Mouse (Mus musculus) spleen, adult 2 months (tissue): ENCODE results near the gene Fkrp. TPM values are rescaled to one million over a fixed set of nuclear protein-coding genes. Genes with fewer than 3 reads are reported as not detected.
A peak's percentile ranks its signal among the peaks of the same experiment; 100 is the strongest.

Source experiments
- DNase-seq, 2 experiments: peaks; one replicate each; pipeline versions ENCODE4 v3.0.0 to v3.0.0-alpha.2; 2012 to 2021; ENCODE audit warnings: low spot score in 2 of 2, low read depth in 1 of 2
- H3K27ac ChIP-seq: fragments of 200-500 bp; 2 replicates; pipeline ENCODE4 v1.5.1; 2012; ENCODE audit warnings: low read length, inconsistent platforms; ENCODE audit not compliant: insufficient read depth
- H3K27me3 ChIP-seq: fragments of 200-500 bp; 2 replicates; pipeline ENCODE4 v1.6.1; 2012; ENCODE audit warnings: mild to moderate bottlenecking, moderate library complexity, low read length, inconsistent platforms; ENCODE audit not compliant: control insufficient read depth, insufficient read depth
- H3K36me3 ChIP-seq: fragments of 200-500 bp; 2 replicates; pipeline ENCODE4 v1.6.1; 2012; ENCODE audit warnings: mild to moderate bottlenecking, low read length, inconsistent platforms; ENCODE audit not compliant: control insufficient read depth, insufficient read depth
- H3K4me1 ChIP-seq: fragments of 200-500 bp; 2 replicates; pipeline ENCODE4 v1.6.1; 2011; ENCODE audit warnings: inconsistent platforms; ENCODE audit not compliant: control insufficient read depth, insufficient read depth, insufficient read length
- H3K4me3 ChIP-seq: fragments of 200-500 bp; 2 replicates; pipeline ENCODE4 v1.5.1; 2011; ENCODE audit warnings: mild to moderate bottlenecking, inconsistent platforms; ENCODE audit not compliant: insufficient read depth, insufficient read length; ENCODE audit errors: extremely low read depth
- CTCF ChIP-seq: fragments of 200-500 bp; IDR thresholded peaks from 2 replicates; pipeline ENCODE4 v1.5.1; 2011; ENCODE audit warnings: mild to moderate bottlenecking, inconsistent platforms; ENCODE audit not compliant: insufficient read depth, insufficient read length, insufficient replicate concordance; ENCODE audit errors: extremely low read depth
- POLR2A ChIP-seq: fragments of 200-500 bp; IDR thresholded peaks from 2 replicates; pipeline ENCODE4 v1.6.1; 2011; ENCODE audit warnings: low read depth, low read length, inconsistent platforms
- WGBS: fragments of 180-500 bp; shearing (Covaris S2); methylation state at CpG from one replicate; pipeline ENCODE4 v1.1.7; 2018; 5-methylcytosine and 5-hydroxymethylcytosine counted together
- polyA plus RNA-seq: library from polyadenylated mRNA; depleted of rRNA; stranded (reverse); fragments of >200 nt; gene quantifications from 2 replicates; pipeline ENCODE4 v1.2.3, GENCODE M21; 2012; rRNA removed

Gene Fkrp
- polyA plus RNA-seq, 1 experiment = 28.6 TPM

DNA sequence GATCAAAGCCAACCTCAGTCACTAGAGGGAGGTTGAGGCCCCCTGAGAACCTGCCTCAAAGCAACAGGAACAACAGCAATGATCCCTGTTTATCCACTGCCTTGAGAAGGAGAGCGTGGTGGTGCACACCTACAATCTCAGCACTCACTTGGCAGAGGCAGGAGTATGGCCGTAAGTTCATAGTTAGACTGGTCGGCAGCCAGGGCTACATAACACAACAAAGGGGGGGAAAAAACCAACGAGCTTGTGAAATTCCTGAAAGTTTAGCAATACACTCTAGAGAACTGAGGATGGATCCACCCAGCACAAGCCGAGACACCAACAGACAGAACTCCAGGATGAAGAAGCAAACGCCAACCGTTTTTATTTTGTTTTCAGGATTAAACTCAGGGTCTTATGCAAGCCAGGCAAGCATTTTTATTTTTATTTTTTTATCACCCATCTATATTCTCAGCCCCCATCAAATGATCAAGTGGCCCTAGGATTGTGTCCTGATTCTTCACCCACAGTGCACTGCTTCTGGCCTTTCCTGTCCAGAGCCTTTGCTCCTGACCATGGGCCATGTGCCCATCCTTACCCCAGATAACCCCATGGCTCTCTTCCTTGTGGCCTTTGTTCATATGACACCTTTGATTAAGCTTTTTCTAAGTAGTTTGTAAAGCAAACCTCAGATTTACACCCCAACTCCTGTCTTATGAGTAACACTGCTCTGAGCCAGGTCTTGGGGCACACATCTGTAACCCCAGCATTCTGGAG lies 52.9 kb downstream of the Fkrp start:
- Histone ChIP-seq H3K27me3 (no peaks in the 10 kb centered on the region), H3K4me1 (peaks cover 7% of the 10 kb centered on the region; the same call in 1 of the 2 replicates), H3K36me3 (no peaks in the 10 kb centered on the region), H3K27ac (no peak overlapping the region), H3K4me3 (no peak overlapping the region)
- 82% methylated on average over 7 of the region's 7 CpGs for WGBS
- DNase-seq = no peak
- TF ChIP-seq POLR2A (no peak), CTCF (no peak)

DNA sequence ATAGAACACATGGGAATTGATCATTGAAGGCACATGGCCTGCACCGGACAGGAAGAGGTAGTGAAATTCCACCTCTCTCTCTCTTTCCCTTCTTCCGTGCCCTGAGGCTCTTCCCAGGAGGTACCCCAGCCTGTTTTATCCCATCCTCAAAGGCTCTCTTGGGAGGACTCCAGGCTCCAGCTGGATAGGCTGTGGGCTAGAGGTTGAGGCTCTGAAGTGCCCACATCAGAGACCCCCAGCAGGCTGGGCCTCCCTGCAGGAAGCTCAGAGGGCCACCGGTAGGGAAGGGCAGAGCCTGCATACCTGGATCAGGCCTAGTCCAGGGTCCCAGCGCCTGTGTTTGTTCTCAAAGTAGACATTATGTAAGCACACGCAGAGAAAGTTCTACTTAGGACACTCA lies 54.9 kb downstream of the Fkrp start:
- Histone ChIP-seq H3K36me3 (no peaks in the 10 kb centered on the region), H3K4me1 (peaks cover 7% of the 10 kb centered on the region; the same call in 1 of the 2 replicates), H3K27ac (peak overlapping the region; percentile 37; the same call in 1 of the 2 replicates), H3K27me3 (no peaks in the 10 kb centered on the region), H3K4me3 (no peak overlapping the region)
- no peak for TF ChIP-seq CTCF
- TF ChIP-seq POLR2A = no peak
- no peak for DNase-seq
- WGBS = 77% methylated on average over 5 of the region's 5 CpGs

DNA sequence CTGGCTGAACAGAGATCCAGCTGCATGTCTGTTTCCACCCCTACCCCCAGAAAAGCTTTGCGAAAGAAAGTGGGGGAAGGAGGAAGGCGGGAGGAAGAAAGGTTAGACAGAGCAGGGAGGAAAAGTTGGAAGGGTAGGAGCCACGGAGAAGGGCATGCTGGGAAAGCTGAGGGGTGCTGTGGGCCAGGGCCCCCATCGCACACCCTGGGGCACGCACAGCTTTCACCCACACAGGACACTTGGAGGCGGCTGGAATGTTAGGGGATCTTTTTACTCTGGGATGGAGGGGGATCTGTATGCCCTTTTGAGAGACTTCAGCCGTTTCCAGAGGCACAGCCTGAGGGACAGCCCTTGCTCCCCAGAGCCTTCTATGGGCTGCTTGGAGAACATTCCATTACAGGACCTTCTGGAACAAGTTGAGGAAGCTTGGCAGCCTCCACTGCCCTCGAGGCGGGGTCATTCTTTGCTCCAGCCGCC lies 55.5 kb downstream of the Fkrp start:
- no peaks in the 10 kb centered on the region for H3K36me3 ChIP-seq
- H3K4me3 ChIP-seq = no peak overlapping the region
- TF ChIP-seq CTCF (no peak), POLR2A (no peak)
- H3K27ac ChIP-seq = peak overlapping the region; percentile 37
- peaks cover 7% of the 10 kb centered on the region; the same call in 1 of the 2 replicates for H3K4me1 ChIP-seq
- DNase-seq = no peak
- WGBS = 65% methylated on average over 10 of the region's 10 CpGs
- no peaks in the 10 kb centered on the region for H3K27me3 ChIP-seq

DNA sequence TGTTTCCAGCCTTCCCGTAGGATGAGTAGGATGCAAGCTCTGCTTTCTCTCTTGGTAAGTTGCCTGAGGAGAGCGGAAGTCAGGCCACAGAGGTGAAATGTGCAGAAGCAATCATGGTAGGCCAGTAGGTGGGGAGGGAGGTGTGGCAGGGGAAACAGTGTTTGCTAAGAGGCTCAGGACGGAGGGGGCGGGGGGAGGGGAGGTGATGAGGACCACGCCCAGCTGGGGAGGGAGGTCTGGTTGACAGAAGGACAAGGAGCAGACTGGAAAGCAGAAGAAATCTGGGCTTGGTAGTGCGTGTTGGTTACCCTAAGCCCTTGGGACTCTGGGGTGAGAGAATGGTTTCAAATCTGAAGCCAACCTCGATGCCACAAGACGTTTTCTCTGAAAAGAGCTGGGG lies 56.2 kb downstream of the Fkrp start:
- no peak for TF ChIP-seq POLR2A
- TF ChIP-seq CTCF = no peak
- 11% methylated on average over 7 of the region's 8 CpGs for WGBS

More for the DNA sequence above, 56.2 kb downstream of the Fkrp start:
- DNase-seq = no peak
- no peak overlapping the region for H3K4me3 ChIP-seq
- no peaks in the 10 kb centered on the region for H3K27me3 ChIP-seq
- peaks cover 7% of the 10 kb centered on the region; the same call in 1 of the 2 replicates for H3K4me1 ChIP-seq
- no peak overlapping the region for H3K27ac ChIP-seq
- H3K36me3 ChIP-seq = no peaks in the 10 kb centered on the region

Other genes with a start within 250 kb of the Fkrp start
- gene Arhgap35, start 201.7 kb downstream of the Fkrp start, polyA plus RNA-seq = 5.6 and 6.4 TPM in 2 replicates
- not detected in 2 replicates for gene Ceacam15, start 141.0 kb downstream of the Fkrp start, polyA plus RNA-seq
- not detected in 2 replicates for gene Ceacam9, start 94.8 kb downstream of the Fkrp start, polyA plus RNA-seq
- gene Ap2s1, start 78.3 kb downstream of the Fkrp start, polyA plus RNA-seq = 159 and 271 TPM in 2 replicates
- gene Slc1a5, start 35.4 kb downstream of the Fkrp start, polyA plus RNA-seq = 152 and 243 TPM in 2 replicates
- 121 and 148 TPM in 2 replicates for gene Strn4, start 843 bp downstream of the Fkrp start, polyA plus RNA-seq
- gene Prkd2, start 26.2 kb upstream of the Fkrp start, polyA plus RNA-seq = 183 and 205 TPM in 2 replicates
- 9.2 and 18.1 TPM in 2 replicates for gene Dact3, start 58.6 kb upstream of the Fkrp start, polyA plus RNA-seq
- 7.9 and 8.6 TPM in 2 replicates for gene Gng8, start 75.1 kb upstream of the Fkrp start, polyA plus RNA-seq
- gene Ptgir, start 89.8 kb upstream of the Fkrp start, polyA plus RNA-seq = 9.2 and 14.9 TPM in 2 replicates
- gene Calm3, start 107.4 kb upstream of the Fkrp start, polyA plus RNA-seq = 166 and 198 TPM in 2 replicates
- gene Pnmal2, start 128.0 kb upstream of the Fkrp start, polyA plus RNA-seq = 1.3 and 2.0 TPM in 2 replicates
- not detected in 2 replicates for gene Pnmal1, start 142.9 kb upstream of the Fkrp start, polyA plus RNA-seq
- gene Gm42372, start 166.4 kb upstream of the Fkrp start, polyA plus RNA-seq = 0.40 and 0.42 TPM in 2 replicates
- gene Ccdc8, start 176.0 kb upstream of the Fkrp start, polyA plus RNA-seq = 2.0 and 2.2 TPM in 2 replicates
- 212 and 265 TPM in 2 replicates for gene Ppp5c, start 211.2 kb upstream of the Fkrp start, polyA plus RNA-seq
- gene Hif3a, start 245.7 kb upstream of the Fkrp start, polyA plus RNA-seq = 1.2 and 1.9 TPM in 2 replicates